Mouse (Mus musculus) myocyte (in vitro differentiated cells): ENCODE data around the gene Ciz1. TPM values are rescaled to one million over a fixed set of nuclear protein-coding genes. Genes with fewer than 3 reads are reported as not detected.

Source experiments
- H3K27me3 ChIP-seq: one replicate; pipeline ENCODE4 v1.6.1; 2011; ENCODE audit not compliant: control insufficient read depth, insufficient read depth, insufficient read length
- H3K36me3 ChIP-seq: one replicate; pipeline ENCODE4 v1.6.1; 2011; ENCODE audit not compliant: control insufficient read depth, insufficient read depth
- H3K4me2 ChIP-seq: one replicate; pipeline ENCODE4 v1.6.1; 2011; ENCODE audit warnings: low read depth, control low read depth
- H3K4me3 ChIP-seq: one replicate; pipeline ENCODE4 v1.5.1; 2011; ENCODE audit warnings: mild to moderate bottlenecking, control low read depth, moderate library complexity
- H3K79me2 ChIP-seq: one replicate; pipeline ENCODE4 v1.6.1; 2011; ENCODE audit not compliant: control insufficient read depth, insufficient read depth
- H3ac ChIP-seq: one replicate; pipeline ENCODE4 v1.6.1; 2011; ENCODE audit not compliant: control insufficient read depth, insufficient read length
- CEBPB ChIP-seq: IDR thresholded peaks from 2 replicates; pipeline ENCODE4 v1.6.1; 2011; ENCODE audit warnings: mild to moderate bottlenecking, moderate library complexity; ENCODE audit not compliant: poor library complexity, insufficient read depth, severe bottlenecking
- E2F4 ChIP-seq: IDR thresholded peaks from one replicate; pipeline ENCODE4 v1.6.1; 2011; ENCODE audit warnings: mild to moderate bottlenecking, control low read depth, moderate library complexity; ENCODE audit not compliant: insufficient read depth
- MAX ChIP-seq: IDR thresholded peaks from one replicate; pipeline ENCODE4 v1.6.1; 2011; ENCODE audit warnings: low read depth, mild to moderate bottlenecking, control low read depth
- MYOD1 ChIP-seq, 3 experiments: IDR thresholded peaks; one replicate each; pipeline ENCODE4 v1.6.1; 2011; ENCODE audit warnings: control low read depth in 2 of 3, low read depth in 2 of 3, mild to moderate bottlenecking in 2 of 3, moderate library complexity in 1 of 3; ENCODE audit not compliant: insufficient read length in 2 of 3, control insufficient read depth in 1 of 3
- MYOG ChIP-seq, 3 experiments: IDR thresholded peaks; one replicate each; pipeline ENCODE4 v1.6.1; 2011; ENCODE audit warnings: control low read depth in 2 of 3, low read depth in 2 of 3, mild to moderate bottlenecking in 2 of 3; ENCODE audit not compliant: insufficient read length in 2 of 3, control insufficient read depth in 1 of 3, insufficient read depth in 1 of 3
- POLR2A ChIP-seq: IDR thresholded peaks from one replicate; pipeline ENCODE4 v1.6.1; 2011; ENCODE audit warnings: low read depth, mild to moderate bottlenecking, control low read depth, moderate library complexity; ENCODE audit not compliant: insufficient read length
- POLR2AphosphoS2 ChIP-seq: IDR thresholded peaks from one replicate; pipeline ENCODE4 v1.6.1; 2011; ENCODE audit warnings: low read depth, control low read depth; ENCODE audit not compliant: insufficient read length
- REST ChIP-seq: IDR thresholded peaks from one replicate; pipeline ENCODE4 v1.6.1; 2011; ENCODE audit warnings: mild to moderate bottlenecking, control low read depth, moderate library complexity; ENCODE audit not compliant: insufficient read depth, insufficient read length
- SRF ChIP-seq: IDR thresholded peaks from one replicate; pipeline ENCODE4 v1.6.1; 2011; ENCODE audit warnings: low read depth; ENCODE audit not compliant: control insufficient read depth, insufficient read length
- TCF12 ChIP-seq: IDR thresholded peaks from one replicate; pipeline ENCODE4 v1.6.1; 2011; ENCODE audit warnings: mild to moderate bottlenecking, control low read depth; ENCODE audit not compliant: poor library complexity, insufficient read depth, severe bottlenecking
- TCF3 ChIP-seq: IDR thresholded peaks from one replicate; pipeline ENCODE4 v1.6.1; 2011; ENCODE audit warnings: low read depth, control low read depth; ENCODE audit not compliant: insufficient read length
- USF1 ChIP-seq: IDR thresholded peaks from one replicate; pipeline ENCODE4 v1.6.1; 2011; ENCODE audit warnings: low read depth, mild to moderate bottlenecking, control low read depth, moderate library complexity
- polyA plus RNA-seq: library from polyadenylated mRNA; unstranded; fragments of >200 nt; fragmentation: generic; extraction: Trizol; gene quantifications from one replicate; pipeline ENCODE4 v1.2.1, GENCODE M21; 2012; ENCODE audit warnings: missing spikeins

Gene Ciz1
- polyA plus RNA-seq, 1 experiment: 54.2 TPM

DNA sequence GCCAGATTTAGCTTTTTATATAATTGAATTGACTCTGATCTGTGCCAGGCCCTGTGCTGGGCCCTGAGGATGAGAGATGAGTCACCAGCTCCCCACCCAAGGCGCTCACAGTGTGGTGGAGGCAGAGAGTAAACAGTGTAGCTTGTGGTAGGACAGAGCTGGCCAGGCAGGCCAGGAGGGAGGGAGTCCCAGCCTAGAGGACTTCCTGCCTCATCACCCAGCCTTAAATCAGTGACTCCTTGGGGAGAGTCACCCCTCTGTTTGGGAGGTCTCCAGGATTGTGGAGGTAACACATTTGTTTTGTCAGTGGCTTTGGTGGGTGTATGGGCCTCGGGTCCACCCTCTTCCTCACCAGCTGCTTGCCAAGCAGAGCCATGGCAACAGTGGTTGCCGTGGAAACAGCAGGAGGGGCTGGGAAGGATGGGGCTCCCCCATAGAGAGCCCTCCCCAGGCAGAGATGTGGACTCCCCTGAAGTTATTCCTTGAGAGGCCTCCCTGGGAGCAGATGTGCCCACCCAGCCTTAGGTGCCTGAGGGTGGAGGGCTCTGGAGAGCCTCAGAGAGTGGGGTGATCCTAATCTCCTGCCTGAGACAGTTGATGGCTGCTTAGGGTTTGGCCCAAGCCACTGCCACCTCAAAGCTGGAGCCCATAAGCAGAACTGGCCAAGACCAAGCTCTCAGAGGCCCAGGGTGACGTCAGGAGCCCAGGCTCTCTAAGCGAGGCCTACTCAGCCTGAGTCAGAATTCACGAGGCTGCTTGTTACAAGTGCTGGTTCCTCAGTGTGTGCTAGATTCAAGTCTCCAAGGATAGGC lies 9.4 kb upstream of the Ciz1 start:
- H3K27me3 ChIP-seq: no peaks in the 10 kb centered on the region
- no peaks in the 10 kb centered on the region for H3K79me2 ChIP-seq
- TF ChIP-seq POLR2AphosphoS2 (peak; percentile 23), MYOG (IDR thresholded peaks at IDR 0.05; ENCODE audit: control insufficient read depth in 1 of 3, insufficient read depth in 1 of 3, insufficient read length in 2 of 3, low read depth in 2 of 3) (peak in 1 of 3 experiments; percentile 14), SRF (no peak), CEBPB (no peak), MAX (peak; percentile 30), POLR2A (peak; percentile 44)
- H3K4me3 ChIP-seq: no peak overlapping the region
- no peaks in the 10 kb centered on the region for H3K36me3 ChIP-seq
- no peak overlapping the region for H3ac ChIP-seq
- peak overlapping the region; percentile 64 for H3K4me2 ChIP-seq

DNA sequence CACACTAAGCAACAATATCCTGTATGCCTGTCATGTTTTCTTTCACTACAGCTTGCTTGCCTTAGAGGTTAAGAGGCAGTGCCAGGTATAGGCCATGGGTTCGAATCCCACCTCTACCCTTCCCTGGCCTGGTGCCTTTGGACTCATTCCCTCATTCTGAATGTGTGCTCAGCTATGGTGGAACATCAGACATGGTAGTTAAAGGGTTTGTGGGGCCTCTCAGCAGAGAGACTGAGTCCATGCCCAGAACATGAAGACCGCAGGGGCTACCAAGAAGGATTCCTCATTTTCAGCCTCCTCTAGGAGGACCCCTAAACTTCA lies 8.8 kb upstream of the Ciz1 start:
- TF ChIP-seq MYOG (IDR thresholded peaks at IDR 0.05; ENCODE audit: control insufficient read depth in 1 of 3, insufficient read depth in 1 of 3, insufficient read length in 2 of 3, low read depth in 2 of 3) (no peak), TCF3 (no peak), REST (no peak), MYOD1 (IDR thresholded peaks at IDR 0.05; ENCODE audit: control insufficient read depth in 1 of 3, insufficient read length in 2 of 3, low read depth in 2 of 3) (no peak), SRF (no peak), CEBPB (no peak), POLR2A (no peak), USF1 (no peak), TCF12 (no peak), POLR2AphosphoS2 (no peak), E2F4 (no peak), MAX (no peak)
- H3ac ChIP-seq: no peak overlapping the region
- H3K4me2 ChIP-seq: peak overlapping the region; percentile 64
- no peak overlapping the region for H3K4me3 ChIP-seq
- H3K36me3 ChIP-seq: no peaks in the 10 kb centered on the region
- no peaks in the 10 kb centered on the region for H3K27me3 ChIP-seq
- H3K79me2 ChIP-seq: no peaks in the 10 kb centered on the region

- Histone ChIP-seq H3K4me2 (no peak overlapping the region), H3ac (no peak overlapping the region), H3K4me3 (no peak overlapping the region), H3K79me2 (no peaks in the 10 kb centered on the region), H3K27me3 (no peaks in the 10 kb centered on the region), H3K36me3 (no peaks in the 10 kb centered on the region)
- TF ChIP-seq USF1 (no peak), E2F4 (no peak), MYOD1 (IDR thresholded peaks at IDR 0.05; ENCODE audit: control insufficient read depth in 1 of 3, insufficient read length in 2 of 3, low read depth in 2 of 3) (peak in 1 of 3 experiments; percentile 50), MYOG (IDR thresholded peaks at IDR 0.05; ENCODE audit: control insufficient read depth in 1 of 3, insufficient read depth in 1 of 3, insufficient read length in 2 of 3, low read depth in 2 of 3) (peak in 1 of 3 experiments; percentile 25)
Measured at GRCm38 (mm10) chr2:32344056-32344455, 8.1 kb upstream of the Ciz1 start.

DNA sequence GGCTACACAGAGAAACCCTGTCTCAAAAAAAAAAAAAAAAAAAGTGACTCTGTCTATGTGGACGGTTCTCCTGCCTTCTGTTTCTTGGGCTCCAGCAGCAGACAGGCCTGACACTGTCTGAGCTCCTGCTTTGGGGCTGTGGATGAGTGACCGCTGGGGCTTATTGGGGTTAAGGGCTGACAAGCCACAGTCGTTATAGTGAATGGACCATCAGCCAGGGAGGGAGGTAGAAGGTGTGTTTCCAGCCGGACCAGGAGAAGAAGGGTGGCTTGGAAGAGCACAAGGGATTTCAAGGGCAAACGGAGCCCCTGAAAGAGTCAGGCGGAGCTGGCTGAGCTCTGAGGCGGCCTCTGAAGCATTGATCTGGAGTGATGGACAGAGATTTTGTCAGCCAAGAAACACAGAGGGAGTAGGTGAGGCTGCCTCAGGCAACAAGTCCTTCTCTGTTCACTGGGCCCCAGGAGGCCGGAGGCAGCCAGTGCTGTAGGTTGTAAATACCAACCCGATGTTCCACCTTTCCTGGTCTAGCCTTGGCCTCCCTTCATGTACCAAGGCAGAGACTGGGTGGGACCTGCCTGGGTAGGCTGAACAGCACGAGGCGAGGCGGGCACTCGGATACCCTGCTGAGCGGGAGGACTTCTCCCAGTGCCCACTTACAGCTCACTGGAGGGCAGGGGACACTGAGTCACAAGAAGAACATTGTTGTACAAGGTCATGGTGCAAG lies 7.4 kb upstream of the Ciz1 start:
- H3K36me3 ChIP-seq: no peaks in the 10 kb centered on the region
- H3ac ChIP-seq: no peak overlapping the region
- no peaks in the 10 kb centered on the region for H3K79me2 ChIP-seq
- TF ChIP-seq POLR2AphosphoS2 (no peak), MYOD1 (IDR thresholded peaks at IDR 0.05; ENCODE audit: control insufficient read depth in 1 of 3, insufficient read length in 2 of 3, low read depth in 2 of 3) (no peak), USF1 (no peak), MYOG (IDR thresholded peaks at IDR 0.05; ENCODE audit: control insufficient read depth in 1 of 3, insufficient read depth in 1 of 3, insufficient read length in 2 of 3, low read depth in 2 of 3) (no peak), SRF (no peak), TCF12 (no peak)
- H3K27me3 ChIP-seq: no peaks in the 10 kb centered on the region
- H3K4me2 ChIP-seq: no peak overlapping the region
- H3K4me3 ChIP-seq: no peak overlapping the region

DNA sequence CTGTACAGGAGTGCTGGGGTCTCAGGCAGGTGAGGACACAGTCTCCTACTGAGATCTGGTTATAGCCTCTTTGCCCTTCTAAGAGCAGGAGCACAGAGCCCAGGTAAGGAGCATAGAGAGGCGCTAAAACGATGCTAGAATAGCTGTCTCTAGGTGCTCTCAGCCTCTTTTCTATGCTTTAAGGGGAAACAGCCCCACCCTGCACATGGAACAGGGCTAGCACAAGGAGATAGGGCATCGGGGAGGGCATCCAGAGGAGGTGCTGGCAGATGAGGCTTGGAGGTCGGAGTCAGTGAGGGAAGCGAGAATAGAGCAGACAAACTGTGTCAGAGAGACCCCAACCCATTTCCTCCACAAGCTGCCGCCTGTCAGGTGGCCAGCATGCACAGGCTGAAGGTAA lies 5.1 kb upstream of the Ciz1 start:
- Histone ChIP-seq H3K79me2 (no peaks in the 10 kb centered on the region), H3ac (no peak overlapping the region), H3K36me3 (no peaks in the 10 kb centered on the region), H3K27me3 (no peaks in the 10 kb centered on the region), H3K4me2 (no peak overlapping the region), H3K4me3 (no peak overlapping the region)
- no peak for TF ChIP-seq E2F4
- TF ChIP-seq MYOD1 (IDR thresholded peaks at IDR 0.05; ENCODE audit: control insufficient read depth in 1 of 3, insufficient read length in 2 of 3, low read depth in 2 of 3): no peak
- no peak for TF ChIP-seq REST
- no peak for TF ChIP-seq USF1
- TF ChIP-seq POLR2AphosphoS2: no peak
- TF ChIP-seq TCF3: no peak
- no peak for TF ChIP-seq MYOG (IDR thresholded peaks at IDR 0.05; ENCODE audit: control insufficient read depth in 1 of 3, insufficient read depth in 1 of 3, insufficient read length in 2 of 3, low read depth in 2 of 3)
- no peak for TF ChIP-seq POLR2A
- TF ChIP-seq TCF12: no peak
- no peak for TF ChIP-seq SRF
- TF ChIP-seq MAX: no peak
- no peak for TF ChIP-seq CEBPB
